Mouse (Mus musculus): Measurements from ENCODE around the gene 1190007I07Rik. TPM values are rescaled to one million over a fixed set of nuclear protein-coding genes. Genes with fewer than 3 reads are reported as not detected.

Gene 1190007I07Rik
- 32.8 and 44.8 TPM in 2 replicates for polyA plus RNA-seq (2014; fragmentation: Nextera tagmentation; extraction: Ambion mirVana)

DNA sequence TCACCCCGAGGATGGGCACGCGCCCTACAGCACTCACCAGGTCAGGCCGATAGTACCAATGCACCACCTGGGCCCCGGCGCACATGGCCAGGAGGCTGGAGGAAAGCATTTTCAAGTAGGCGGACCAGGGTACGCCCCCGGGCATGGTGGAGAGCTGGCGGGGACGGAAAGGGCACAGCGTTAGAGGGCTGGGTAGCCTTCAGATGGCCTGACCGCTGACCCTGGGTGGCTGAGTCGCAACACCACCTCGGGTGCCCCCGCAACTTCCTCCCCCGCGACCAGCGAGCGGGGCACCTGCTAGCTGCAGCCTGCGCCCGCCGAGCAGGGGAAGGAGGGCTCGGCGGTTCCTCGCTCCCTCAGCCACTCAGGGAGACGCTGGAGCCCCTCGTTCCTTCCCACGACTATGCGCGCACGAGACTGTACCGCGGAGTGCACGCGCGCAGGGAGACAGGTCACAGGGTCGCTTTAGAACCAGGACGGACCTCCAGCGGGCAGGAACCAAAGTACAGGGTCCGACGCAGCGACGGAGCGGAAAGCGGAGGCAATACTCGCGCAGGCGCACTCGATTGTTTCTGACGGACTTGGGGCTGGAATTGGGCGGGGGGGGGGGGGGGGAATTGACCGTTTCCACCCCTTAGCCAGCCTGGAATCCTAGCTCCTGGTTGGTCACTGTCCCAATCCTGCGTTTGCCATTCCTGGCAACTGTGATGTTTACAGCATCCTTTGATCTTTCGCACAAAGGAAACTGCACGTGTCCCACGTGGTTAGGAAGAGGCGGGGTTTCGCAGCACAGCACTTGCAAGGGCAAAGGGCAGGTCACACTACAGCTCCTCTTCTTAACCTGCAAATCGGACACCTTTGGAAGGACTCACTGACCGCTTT is at the start of gene 1190007I07Rik:
TSS of gene 1190007I07Rik (minus strand) at position 558 of the 882 bp plus-strand sequence.
- H3K4me2 ChIP-seq (ENCODE audit: low read depth, low read length): peak within 1 kb of the TSS; percentile 70
- H3K4me1 ChIP-seq (ENCODE audit: control insufficient read depth, insufficient read depth, low read length): peaks cover 4% of the 10 kb centered on the region; the same call in 1 of the 2 replicates
- H3K4me3 ChIP-seq (ENCODE audit: low read depth, low read length): peak within 1 kb of the TSS; percentile 69
- under 1% methylated on average over 54 of the region's 61 CpGs for WGBS
- no peaks in the 10 kb centered on the region for H3K9me3 ChIP-seq (ENCODE audit: control insufficient read depth, low read length)
- no peaks in the 10 kb centered on the region for H3K36me3 ChIP-seq (ENCODE audit: control insufficient read depth, insufficient read depth, low read length)
- peak; percentile 93 for ATAC-seq (ENCODE audit: low read depth)
- no peaks in the 10 kb centered on the region for H3K27me3 ChIP-seq (ENCODE audit: control insufficient read depth, insufficient read depth, low read length)
- peak within 1 kb of the TSS; percentile 78 for H3K9ac ChIP-seq (replicated peaks; ENCODE audit: low read depth, low read length)
- H3K27ac ChIP-seq (ENCODE audit: low read depth, low read length): peak within 1 kb of the TSS; percentile 87

DNA sequence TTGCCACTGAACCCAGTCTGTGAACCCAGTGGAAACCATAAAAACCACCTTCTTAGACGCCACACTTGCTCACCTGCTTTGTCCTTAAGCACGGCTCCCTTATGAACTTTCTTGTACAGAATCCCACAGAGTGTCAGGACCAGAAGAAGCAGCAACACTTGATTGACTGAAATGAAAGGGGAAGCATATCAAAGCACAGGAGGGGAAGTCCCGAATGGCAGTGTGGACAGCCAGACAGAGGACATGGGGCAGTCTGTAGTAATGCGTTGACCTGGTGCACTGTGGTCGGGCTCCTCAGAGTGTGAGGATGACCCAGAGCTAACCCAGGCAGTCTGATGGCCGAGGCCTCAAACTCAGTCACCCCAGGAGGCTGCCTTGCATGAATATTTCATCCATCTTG is 47.2 kb upstream of the 1190007I07Rik start:
- H3K9me3 ChIP-seq (ENCODE audit: control insufficient read depth, low read length): no peaks in the 10 kb centered on the region
- H3K27me3 ChIP-seq (ENCODE audit: control insufficient read depth, insufficient read depth, low read length): no peaks in the 10 kb centered on the region
- no peak overlapping the region for H3K27ac ChIP-seq (ENCODE audit: low read depth, low read length)
- H3K4me1 ChIP-seq (ENCODE audit: control insufficient read depth, insufficient read depth, low read length): no peaks in the 10 kb centered on the region
- no peaks in the 10 kb centered on the region for H3K36me3 ChIP-seq (ENCODE audit: control insufficient read depth, insufficient read depth, low read length)
- no peak overlapping the region for H3K4me2 ChIP-seq (ENCODE audit: low read depth, low read length)
- ATAC-seq (ENCODE audit: low read depth): no peak
- no peak overlapping the region for H3K4me3 ChIP-seq (ENCODE audit: low read depth, low read length)
- 73% methylated on average over 6 of the region's 6 CpGs for WGBS
- no peak overlapping the region for H3K9ac ChIP-seq (replicated peaks; ENCODE audit: low read depth, low read length)

DNA sequence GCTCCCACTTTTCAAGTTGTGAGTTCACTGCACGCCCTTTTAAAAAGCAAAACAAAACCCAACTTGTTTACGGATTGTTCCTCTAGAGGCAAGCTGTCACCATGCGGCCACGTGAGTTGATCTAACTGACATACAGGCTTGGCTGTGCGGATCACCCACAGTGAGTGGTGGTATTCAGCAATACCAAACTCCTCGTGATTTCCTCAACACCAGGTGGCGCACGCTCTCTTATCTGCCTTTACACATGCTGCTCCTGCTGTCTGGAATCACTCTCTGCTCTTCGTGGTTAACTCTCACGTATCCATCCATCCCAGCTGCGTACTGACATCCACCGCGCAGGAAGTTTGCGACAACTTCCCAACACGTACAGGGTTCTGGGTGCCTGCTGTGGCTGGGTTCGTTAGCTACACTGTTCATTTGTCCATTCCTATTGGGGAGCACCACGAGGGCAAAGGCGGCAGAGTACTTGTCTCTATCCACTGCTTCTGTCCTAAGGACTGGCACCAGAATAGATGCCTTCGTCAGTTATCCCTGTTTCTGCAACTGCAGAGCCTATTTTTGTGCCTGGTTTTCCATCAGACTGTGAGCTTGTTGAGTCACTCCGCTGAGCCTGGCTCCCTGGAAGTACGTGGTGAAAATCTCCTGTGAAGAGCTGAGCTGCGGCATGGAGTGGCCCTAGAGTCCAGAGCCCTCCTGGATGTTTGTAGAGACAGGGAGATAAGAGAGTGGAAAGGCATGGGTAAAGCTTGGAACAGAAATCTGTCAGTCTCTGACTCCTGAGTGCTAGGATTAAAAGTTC is 43.6 kb upstream of the 1190007I07Rik start:
- peak; percentile 96 for ATAC-seq (ENCODE audit: low read depth)
- no peak overlapping the region for H3K9ac ChIP-seq (replicated peaks; ENCODE audit: low read depth, low read length)

DNA sequence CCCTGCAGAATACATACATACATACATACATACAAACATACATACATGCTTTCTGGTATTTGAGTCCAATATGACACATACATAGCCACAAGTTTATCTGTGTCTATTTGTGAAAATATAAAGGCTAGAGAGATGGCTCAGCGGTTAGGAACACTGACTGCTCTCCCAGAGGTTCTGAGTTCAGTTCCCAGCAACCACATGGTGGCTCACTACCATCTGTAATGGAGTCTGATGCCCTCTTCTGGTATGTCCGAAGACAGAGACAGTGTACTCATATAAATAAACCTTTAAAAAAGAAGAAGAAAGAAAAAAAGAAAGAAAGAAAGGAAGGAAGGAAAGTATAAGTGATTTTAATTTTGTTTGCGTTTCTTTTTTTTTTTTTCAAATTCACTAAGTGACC is 42.9 kb upstream of the 1190007I07Rik start:
- Histone ChIP-seq H3K9me3 (ENCODE audit: control insufficient read depth, low read length) (no peaks in the 10 kb centered on the region), H3K27ac (ENCODE audit: low read depth, low read length) (no peak overlapping the region), H3K36me3 (ENCODE audit: control insufficient read depth, insufficient read depth, low read length) (no peaks in the 10 kb centered on the region), H3K4me1 (ENCODE audit: control insufficient read depth, insufficient read depth, low read length) (no peaks in the 10 kb centered on the region), H3K4me3 (ENCODE audit: low read depth, low read length) (no peak overlapping the region), H3K9ac (replicated peaks; ENCODE audit: low read depth, low read length) (no peak overlapping the region), H3K4me2 (ENCODE audit: low read depth, low read length) (no peak overlapping the region), H3K27me3 (ENCODE audit: control insufficient read depth, insufficient read depth, low read length) (no peaks in the 10 kb centered on the region)
- no peak for ATAC-seq (ENCODE audit: low read depth)
- 68% methylated on average over 3 of the region's 3 CpGs for WGBS

More for the DNA sequence above, 43.6 kb upstream of the 1190007I07Rik start:
- no peaks in the 10 kb centered on the region for H3K9me3 ChIP-seq (ENCODE audit: control insufficient read depth, low read length)
- WGBS: 24% methylated on average over 22 of the region's 22 CpGs
- H3K27ac ChIP-seq (ENCODE audit: low read depth, low read length): no peak overlapping the region
- no peaks in the 10 kb centered on the region for H3K4me1 ChIP-seq (ENCODE audit: control insufficient read depth, insufficient read depth, low read length)
- no peaks in the 10 kb centered on the region for H3K36me3 ChIP-seq (ENCODE audit: control insufficient read depth, insufficient read depth, low read length)
- no peaks in the 10 kb centered on the region for H3K27me3 ChIP-seq (ENCODE audit: control insufficient read depth, insufficient read depth, low read length)
- peak overlapping the region; percentile 6; the same call in 1 of the 2 replicates for H3K4me2 ChIP-seq (ENCODE audit: low read depth, low read length)
- no peak overlapping the region for H3K4me3 ChIP-seq (ENCODE audit: low read depth, low read length)

DNA sequence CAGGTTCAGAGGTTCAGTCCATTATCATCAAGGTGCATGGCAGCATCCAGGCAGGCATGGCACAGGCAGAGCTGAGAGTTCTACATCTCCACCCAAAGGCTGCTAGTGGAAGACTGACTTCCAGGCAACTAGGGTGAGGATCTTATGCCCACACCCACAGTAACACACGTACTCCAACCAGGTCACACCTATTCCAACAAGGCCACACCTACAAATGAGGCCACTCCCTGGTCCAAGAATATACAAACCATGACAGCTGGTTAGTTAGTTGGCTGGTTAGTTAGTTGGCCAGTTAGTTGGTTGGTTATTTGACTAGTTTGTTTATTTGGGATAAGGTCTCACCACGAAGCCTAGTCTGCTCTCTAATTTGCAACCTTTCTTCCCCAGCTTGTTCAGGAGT is 40.3 kb upstream of the 1190007I07Rik start:
- Histone ChIP-seq H3K4me2 (ENCODE audit: low read depth, low read length) (no peak overlapping the region), H3K27me3 (ENCODE audit: control insufficient read depth, insufficient read depth, low read length) (no peaks in the 10 kb centered on the region), H3K9ac (replicated peaks; ENCODE audit: low read depth, low read length) (no peak overlapping the region), H3K36me3 (ENCODE audit: control insufficient read depth, insufficient read depth, low read length) (no peaks in the 10 kb centered on the region), H3K4me1 (ENCODE audit: control insufficient read depth, insufficient read depth, low read length) (no peaks in the 10 kb centered on the region), H3K27ac (ENCODE audit: low read depth, low read length) (no peak overlapping the region), H3K4me3 (ENCODE audit: low read depth, low read length) (no peak overlapping the region), H3K9me3 (ENCODE audit: control insufficient read depth, low read length) (no peaks in the 10 kb centered on the region)
- no peak for ATAC-seq (ENCODE audit: low read depth)
- WGBS: 93% methylated on average over 2 of the region's 2 CpGs

DNA sequence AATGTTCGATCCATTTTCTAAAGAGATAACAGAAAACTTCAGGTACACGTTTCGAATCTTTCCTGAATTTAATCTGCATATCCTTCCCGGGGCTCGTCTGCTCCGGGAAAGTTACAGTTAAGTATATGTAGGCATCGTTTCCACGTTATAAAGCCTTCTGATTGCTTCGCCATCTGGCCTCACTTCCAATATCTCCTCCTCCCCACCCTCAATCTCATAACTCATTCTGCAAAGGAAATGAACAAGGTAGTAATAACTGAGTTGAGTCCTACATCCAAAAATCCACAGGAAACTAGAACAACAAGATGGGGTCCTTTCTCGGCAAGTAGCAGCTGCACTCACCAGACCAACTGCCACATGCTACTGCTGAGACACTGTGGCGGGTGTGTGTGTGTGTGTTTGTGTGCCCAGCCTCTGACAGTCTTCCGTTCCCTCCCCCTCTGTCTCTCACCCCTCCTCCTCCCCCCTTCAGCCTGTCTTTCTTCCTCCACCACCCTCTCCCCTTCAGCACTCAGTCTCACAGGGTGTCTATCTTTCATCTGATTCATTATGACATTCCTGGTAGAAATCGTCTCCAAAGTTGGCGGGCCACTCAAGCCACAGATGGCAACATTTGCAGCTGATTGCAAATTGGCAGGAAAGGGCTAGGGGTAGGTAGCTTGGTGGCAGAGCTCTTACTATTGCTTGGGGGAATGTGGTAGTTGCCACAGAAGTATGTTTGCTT is 39.4 kb upstream of the 1190007I07Rik start:
- Histone ChIP-seq H3K27ac (ENCODE audit: low read depth, low read length) (no peak overlapping the region), H3K9ac (replicated peaks; ENCODE audit: low read depth, low read length) (no peak overlapping the region), H3K27me3 (ENCODE audit: control insufficient read depth, insufficient read depth, low read length) (no peaks in the 10 kb centered on the region), H3K4me1 (ENCODE audit: control insufficient read depth, insufficient read depth, low read length) (no peaks in the 10 kb centered on the region), H3K4me2 (ENCODE audit: low read depth, low read length) (no peak overlapping the region), H3K9me3 (ENCODE audit: control insufficient read depth, low read length) (no peaks in the 10 kb centered on the region), H3K36me3 (ENCODE audit: control insufficient read depth, insufficient read depth, low read length) (no peaks in the 10 kb centered on the region), H3K4me3 (ENCODE audit: low read depth, low read length) (no peak overlapping the region)
- no peak for ATAC-seq (ENCODE audit: low read depth)
- WGBS: 79% methylated on average over 14 of the region's 14 CpGs

DNA sequence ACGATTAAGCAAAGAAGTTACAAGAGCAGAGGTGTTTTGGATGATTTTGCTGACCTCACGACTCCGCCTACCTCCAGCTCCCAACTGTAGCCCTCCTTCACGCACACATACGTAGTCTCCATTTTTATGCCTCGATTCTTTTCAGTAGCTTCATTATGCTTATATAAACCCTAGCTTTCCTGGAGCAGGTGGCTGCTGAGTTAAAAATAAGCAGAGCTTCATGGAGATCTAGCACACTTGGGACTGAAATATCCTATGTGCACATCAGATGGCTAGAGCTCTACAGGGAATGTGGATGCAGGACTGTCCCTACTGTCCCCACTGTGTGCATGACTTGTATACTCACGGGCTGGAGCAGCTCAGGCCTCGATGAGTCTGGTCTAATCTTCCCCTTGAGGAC is 38.8 kb upstream of the 1190007I07Rik start:
- H3K27me3 ChIP-seq (ENCODE audit: control insufficient read depth, insufficient read depth, low read length): no peaks in the 10 kb centered on the region
- no peak overlapping the region for H3K9ac ChIP-seq (replicated peaks; ENCODE audit: low read depth, low read length)
- no peak overlapping the region for H3K27ac ChIP-seq (ENCODE audit: low read depth, low read length)
- no peaks in the 10 kb centered on the region for H3K36me3 ChIP-seq (ENCODE audit: control insufficient read depth, insufficient read depth, low read length)
- no peak overlapping the region for H3K4me3 ChIP-seq (ENCODE audit: low read depth, low read length)
- 88% methylated on average over 8 of the region's 8 CpGs for WGBS
- no peak for ATAC-seq (ENCODE audit: low read depth)
- no peaks in the 10 kb centered on the region for H3K4me1 ChIP-seq (ENCODE audit: control insufficient read depth, insufficient read depth, low read length)
- H3K4me2 ChIP-seq (ENCODE audit: low read depth, low read length): no peak overlapping the region
- H3K9me3 ChIP-seq (ENCODE audit: control insufficient read depth, low read length): no peaks in the 10 kb centered on the region

DNA sequence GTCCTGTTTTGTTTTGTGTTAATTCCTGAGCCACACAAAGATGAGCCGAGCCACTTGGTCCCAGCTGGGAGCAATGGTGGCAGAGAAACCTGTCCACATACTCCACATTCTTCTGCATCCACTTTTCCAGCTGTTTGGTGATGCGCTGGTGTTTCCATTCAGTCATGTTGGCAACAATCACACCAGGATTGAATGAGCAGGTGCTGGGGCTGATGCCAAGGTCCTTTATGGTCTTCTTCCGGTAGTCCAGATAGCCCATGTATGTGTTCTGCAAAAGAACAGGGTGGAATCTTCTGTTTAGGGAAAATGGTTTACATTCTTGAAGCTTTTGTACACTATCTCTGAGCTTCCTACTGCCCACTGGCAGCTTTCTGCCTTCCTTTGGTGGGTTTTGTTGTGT is 31.6 kb upstream of the 1190007I07Rik start:
- WGBS: 92% methylated on average over 3 of the region's 3 CpGs
- H3K36me3 ChIP-seq (ENCODE audit: control insufficient read depth, insufficient read depth, low read length): peaks cover 10% of the 10 kb centered on the region; the same call in 1 of the 2 replicates
- H3K4me2 ChIP-seq (ENCODE audit: low read depth, low read length): no peak overlapping the region
- H3K9me3 ChIP-seq (ENCODE audit: control insufficient read depth, low read length): no peaks in the 10 kb centered on the region
- no peak overlapping the region for H3K27ac ChIP-seq (ENCODE audit: low read depth, low read length)
- no peak for ATAC-seq (ENCODE audit: low read depth)
- no peak overlapping the region for H3K9ac ChIP-seq (replicated peaks; ENCODE audit: low read depth, low read length)
- H3K27me3 ChIP-seq (ENCODE audit: control insufficient read depth, insufficient read depth, low read length): no peaks in the 10 kb centered on the region
- no peak overlapping the region for H3K4me3 ChIP-seq (ENCODE audit: low read depth, low read length)
- no peaks in the 10 kb centered on the region for H3K4me1 ChIP-seq (ENCODE audit: control insufficient read depth, insufficient read depth, low read length)
